Mouse (Mus musculus): Measurements from ENCODE around the gene Tmtc2.

Gene Tmtc2

DNA sequence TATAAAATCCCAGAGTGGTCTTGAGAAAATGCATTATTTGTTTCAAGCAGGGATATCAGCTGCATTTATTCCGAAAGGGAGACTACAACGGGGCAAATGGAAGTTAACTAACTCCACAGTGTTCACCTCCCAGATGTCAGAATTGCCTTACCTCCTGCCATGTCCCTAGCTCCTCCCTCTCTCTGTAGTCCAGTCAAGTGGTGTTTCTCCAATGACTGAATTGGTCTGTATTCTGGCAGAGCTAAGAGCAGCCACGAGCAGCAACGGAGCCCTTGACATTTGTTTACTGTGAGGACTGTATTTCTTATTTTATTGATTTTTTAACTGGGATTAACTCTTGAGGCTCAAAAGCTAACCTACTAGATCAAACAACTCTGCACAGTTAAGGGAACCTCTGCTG, 81.8 kb downstream of the Tmtc2 start:
- no peak for DNase-seq

GRCm38 (mm10) chr10:105490748-105491147, 83.5 kb downstream of the Tmtc2 start:
- DNase-seq = no peak

- no peak for DNase-seq
These were observed 84.1 kb downstream of the Tmtc2 start for GRCm38 (mm10) chr10:105489970-105490735.

DNA sequence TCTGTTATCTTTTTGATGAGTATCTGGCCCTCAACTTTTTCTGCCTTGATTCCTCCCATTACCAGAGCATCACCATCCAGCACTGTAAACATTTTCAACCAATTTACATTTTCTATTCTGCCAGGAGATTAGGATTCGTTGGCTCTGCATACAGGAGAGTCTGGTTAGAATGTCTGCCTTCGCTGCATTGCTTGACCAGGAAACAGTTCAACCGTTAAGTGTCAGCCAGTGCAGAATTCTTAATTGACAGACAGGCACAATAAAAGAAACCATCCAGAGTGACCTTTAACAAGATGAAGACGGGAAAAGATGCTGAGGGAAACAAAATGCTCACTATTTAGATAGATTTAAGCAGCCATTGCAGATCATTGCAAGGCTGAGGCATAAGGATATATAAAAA, 87.3 kb downstream of the Tmtc2 start:
- no peak for DNase-seq

GRCm38 (mm10) chr10:105484355-105485094, 89.7 kb downstream of the Tmtc2 start:
- DNase-seq = no peak

DNA sequence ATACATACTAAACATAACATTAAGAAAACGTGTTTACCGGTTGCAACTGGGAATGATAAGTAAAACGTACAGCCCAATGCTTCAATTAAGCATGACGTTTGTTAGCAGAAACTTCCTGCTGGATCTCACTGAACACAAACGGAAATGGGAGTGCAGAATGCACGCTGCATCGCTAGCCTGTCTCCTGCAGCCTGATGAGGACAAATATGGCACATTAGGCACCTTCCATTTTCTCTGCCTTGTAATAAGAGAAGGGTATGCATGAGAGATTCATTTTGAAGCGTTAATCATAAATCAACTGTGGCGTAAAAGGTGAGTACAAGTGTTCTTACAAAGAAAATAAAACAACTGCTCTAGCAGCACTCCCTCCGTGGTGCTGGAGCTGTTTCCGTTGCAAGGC, 94.5 kb downstream of the Tmtc2 start:
- DNase-seq = no peak

GRCm38 (mm10) chr10:105477623-105478238, 96.5 kb downstream of the Tmtc2 start:
- peak; percentile 21 for DNase-seq

- no peak for DNase-seq
These were observed 100.0 kb downstream of the Tmtc2 start for GRCm38 (mm10) chr10:105474162-105474830.

- no peak for DNase-seq
These were observed 109.9 kb downstream of the Tmtc2 start for GRCm38 (mm10) chr10:105464378-105464777.

DNA sequence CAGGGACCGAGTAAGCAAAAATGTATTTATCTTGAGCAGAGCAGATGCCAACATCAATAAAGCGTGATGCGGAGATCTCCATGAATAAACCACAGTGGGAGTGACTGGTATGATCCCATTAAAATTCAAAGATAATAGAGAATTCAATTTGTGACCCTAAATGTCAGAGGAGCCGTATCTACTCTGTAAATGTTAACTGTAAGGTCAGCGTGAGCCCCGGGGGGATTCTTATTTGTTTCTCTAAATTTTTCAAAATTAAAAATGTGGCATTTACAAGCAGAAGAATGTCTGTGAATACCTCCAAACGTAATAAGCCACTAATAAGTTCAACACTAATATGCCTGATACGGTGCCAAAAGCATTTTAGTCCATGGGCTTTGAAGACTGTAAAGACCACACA, 120.8 kb downstream of the Tmtc2 start:
- DNase-seq = no peak

GRCm38 (mm10) chr10:105447191-105447590, 127.1 kb downstream of the Tmtc2 start:
- DNase-seq = no peak

GRCm38 (mm10) chr10:105444309-105444708, 129.9 kb downstream of the Tmtc2 start:
- DNase-seq = no peak

DNA sequence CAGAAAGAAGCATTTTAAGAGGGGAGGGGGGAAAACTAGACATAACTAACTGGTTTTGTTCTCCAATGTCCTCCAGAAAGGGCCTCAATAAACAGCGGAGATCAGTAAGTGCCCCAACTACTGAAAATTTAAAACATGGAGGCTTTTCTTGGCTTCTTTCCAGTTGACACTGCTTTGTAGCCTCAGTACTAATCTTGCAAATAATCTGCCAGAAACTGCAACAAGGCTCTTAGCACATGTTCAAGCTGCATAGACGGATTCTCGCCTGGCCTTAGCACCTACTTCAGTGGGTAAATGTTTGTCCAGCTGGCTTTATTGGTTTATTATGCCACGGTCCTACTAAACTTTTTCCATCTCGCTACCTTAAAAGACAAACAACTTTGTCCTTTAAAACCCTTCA, 139.4 kb downstream of the Tmtc2 start:
- DNase-seq = no peak

GRCm38 (mm10) chr10:105430885-105431284, 143.4 kb downstream of the Tmtc2 start:
- no peak for DNase-seq

DNA sequence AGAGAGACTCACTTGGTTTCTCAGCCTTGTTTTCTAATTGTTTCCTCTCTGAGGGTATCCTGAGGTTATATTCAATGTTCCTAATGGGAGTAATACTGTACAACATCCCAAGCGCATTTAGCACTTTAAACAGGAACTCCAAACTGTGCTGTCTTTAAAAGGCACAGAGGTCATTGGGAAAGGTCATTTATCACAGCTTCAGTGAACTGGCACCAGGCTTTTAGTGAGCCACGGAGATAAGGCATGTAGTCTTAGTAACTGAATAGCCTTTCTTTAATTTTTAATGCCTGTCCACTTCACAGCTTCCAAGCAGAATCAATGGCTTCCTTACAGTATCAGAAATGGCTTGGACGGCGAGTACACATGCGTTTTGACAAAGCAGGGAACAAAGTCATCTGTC, 144.0 kb downstream of the Tmtc2 start:
- no peak for DNase-seq

GRCm38 (mm10) chr10:105428080-105428479, 146.2 kb downstream of the Tmtc2 start:
- no peak for DNase-seq

GRCm38 (mm10) chr10:105427625-105428024, 146.6 kb downstream of the Tmtc2 start:
- DNase-seq = peak; percentile 23

DNA sequence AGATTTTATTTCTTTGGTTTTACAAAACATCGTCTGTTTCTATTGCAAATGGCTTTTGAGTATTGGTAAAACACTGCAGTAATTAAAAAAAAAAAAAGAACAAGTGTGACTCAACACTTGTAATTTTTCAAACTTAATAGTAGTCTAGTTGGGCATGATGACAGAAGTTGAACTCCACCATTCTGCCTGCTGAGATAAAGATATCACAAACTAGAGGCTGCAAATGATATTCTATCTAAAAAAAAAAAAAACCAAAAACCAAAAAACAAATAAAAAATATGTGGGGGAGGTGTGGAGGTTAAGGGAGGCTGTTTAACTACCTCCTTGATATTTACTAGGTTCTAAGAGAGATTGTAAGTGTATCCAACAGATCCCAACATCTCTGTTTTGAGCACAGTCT, 149.2 kb downstream of the Tmtc2 start:
- DNase-seq = no peak

DNA sequence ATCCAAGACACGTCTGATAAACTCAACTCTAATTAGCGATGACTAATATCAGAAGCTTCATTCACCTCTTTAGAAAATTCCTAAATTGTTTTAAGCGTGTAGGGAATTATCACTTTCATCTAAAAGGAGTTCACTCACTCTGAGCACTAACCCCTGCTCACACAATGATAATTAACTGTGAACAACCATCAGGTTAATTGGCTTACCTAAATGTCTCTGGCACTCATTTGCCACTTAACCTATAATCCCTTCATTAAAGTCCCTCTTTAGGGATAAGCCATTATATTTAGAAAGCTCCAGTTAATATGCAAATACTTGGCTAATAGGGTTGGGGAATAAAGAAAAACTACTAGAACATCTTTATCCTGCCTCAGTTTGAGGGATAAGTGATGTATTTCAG, 151.1 kb downstream of the Tmtc2 start:
- DNase-seq = no peak

DNA sequence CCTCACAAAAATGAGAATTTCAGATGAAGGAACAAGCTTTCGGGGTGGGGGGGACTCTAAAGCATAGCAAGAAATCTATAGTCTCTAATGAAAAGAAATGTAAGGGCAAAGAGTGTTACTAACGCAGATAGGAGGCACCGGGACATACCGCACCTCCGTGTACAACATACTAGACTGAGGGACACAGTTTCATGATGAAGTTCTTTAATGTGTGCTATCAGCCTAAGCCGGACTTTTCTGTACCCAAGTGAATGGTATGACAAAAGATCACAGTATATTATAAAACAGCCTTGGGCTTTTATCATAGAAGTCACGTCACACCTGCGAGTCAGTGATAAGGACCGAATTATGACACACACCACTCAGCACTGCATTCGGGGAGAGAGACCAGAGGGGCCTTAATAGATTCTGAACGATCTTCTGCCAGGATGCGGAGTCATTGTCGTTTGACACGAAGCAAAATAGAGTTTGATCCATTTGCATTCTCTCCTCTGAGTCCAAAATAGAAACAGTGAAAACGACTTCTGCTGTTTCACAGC, 156.3 kb downstream of the Tmtc2 start:
- DNase-seq = no peak

DNA sequence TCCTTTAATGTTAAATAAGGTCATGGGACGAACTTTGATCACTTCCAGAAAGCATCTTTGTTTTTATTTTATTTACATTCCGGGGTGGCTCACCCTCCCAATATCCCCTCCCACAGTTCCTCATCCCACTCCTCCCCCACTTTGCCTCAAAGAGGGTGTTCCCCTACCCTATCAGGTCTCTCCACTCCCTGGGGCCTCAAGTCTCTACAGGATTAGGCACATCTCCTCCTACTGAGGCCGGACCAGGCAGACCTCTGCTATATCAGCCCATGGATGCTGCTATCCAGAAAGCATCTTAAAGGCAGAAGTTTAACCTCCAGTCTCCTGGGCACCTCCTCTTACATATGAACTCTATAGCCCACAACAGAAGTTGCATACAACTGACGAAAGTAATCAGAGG, 157.7 kb downstream of the Tmtc2 start:
- no peak for DNase-seq

- no peak for DNase-seq
These were observed 168.3 kb downstream of the Tmtc2 start for GRCm38 (mm10) chr10:105405856-105406527.

DNA sequence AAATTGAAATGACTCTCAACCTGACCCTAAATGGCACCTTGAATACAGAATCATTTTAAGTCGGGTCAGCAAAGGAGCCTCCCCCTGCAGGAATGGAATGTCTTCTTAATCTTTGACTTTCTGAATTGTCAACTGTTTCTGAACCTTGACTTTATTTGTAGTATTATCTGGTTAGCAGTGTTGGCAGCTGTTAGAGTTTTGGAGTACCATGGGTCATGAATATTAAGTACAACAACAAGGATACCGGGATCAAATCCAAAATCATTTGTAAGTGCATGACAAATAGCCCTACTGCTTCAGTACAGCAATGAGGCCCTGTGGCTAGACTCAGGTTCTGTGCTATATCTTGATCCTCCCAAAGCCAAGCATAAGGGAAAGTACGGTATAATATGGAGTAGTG, 170.3 kb downstream of the Tmtc2 start:
- DNase-seq = no peak

Data from right cerebral cortex, postnatal 25 days (tissue).